Mouse (Mus musculus): ENCODE data around the gene Adamts4. TPM values are rescaled to one million over a fixed set of nuclear protein-coding genes. Genes with fewer than 3 reads are reported as not detected.
A peak's percentile ranks its signal among the peaks of the same experiment; 100 is the strongest.

The Adamts4 gene
- total and polyA plus RNA-seq, 3 experiments = 0.04 to 0.25 (median 0.09) TPM

DNA sequence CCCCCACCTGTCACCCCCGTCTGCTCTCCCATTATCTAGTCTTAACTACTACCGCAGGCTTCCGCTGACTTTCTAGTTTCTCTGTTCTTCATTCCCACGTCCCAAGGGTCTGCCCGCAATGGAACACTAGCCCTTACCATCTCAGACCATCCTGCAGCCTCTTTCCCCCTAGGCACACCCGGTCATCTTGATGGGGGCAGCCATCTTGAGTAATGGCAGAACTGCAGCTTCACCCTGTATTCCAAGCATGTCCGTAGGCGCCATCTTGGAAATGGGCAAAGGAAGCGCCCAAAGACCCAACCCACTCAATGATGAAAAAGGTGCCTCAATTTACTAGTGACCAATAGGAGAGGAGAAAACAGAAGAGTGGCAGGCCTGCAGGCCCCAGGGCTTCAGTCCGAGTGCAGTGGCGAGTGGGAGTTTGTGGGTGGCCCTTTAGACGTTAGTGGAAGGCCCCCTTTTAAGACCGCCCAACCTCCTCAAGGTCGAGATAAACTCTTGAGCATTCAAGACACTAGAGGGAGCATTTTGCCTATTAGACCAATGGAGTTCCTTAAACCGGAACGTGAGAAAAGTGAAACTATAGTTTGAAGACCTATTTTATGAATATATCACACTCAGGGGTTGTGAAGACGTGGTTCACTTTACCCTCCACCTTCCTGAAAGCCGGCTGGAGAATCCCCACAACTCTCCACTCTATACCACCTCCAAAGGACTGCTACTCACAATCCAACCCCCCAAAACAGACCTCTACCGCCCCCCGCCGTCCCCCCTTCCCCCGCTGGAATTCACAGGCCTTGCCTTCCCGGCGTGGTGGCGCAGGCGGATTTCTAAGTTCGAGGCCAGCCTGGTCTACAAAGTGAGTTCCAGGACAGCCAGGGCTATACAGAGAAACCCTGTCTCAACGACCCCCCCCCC, 27.7 kb upstream of the Adamts4 start, which contains the start of gene Tomm40l (continued):
- TF ChIP-seq UBTF (IDR thresholded peaks at IDR 0.05; ENCODE audit: low read depth, low read length) = no peak
- TF ChIP-seq CHD2 (IDR thresholded peaks at IDR 0.05; ENCODE audit: low read length) = 0 out of 2 replicates have a peak, but pooled peaks have one; percentile 36
- TF ChIP-seq NELFE (IDR thresholded peaks at IDR 0.05; ENCODE audit: low read depth, low read length) = peak; percentile 78
- TF ChIP-seq MAZ (IDR thresholded peaks at IDR 0.05; ENCODE audit: low read depth, low read length) = peak; percentile 73; the same call in 1 of the 2 replicates
- peak; percentile 25; the same call in 1 of the 2 replicates for TF ChIP-seq MEF2A (IDR thresholded peaks at IDR 0.05; ENCODE audit: borderline replicate concordance, low read depth, low read length)
- TF ChIP-seq IRF4 (IDR thresholded peaks at IDR 0.05; ENCODE audit: low read depth, low read length) = peak; percentile 64; the same call in 1 of the 2 replicates
- peak; percentile 74 for TF ChIP-seq POLR2A (IDR thresholded peaks at IDR 0.05; ENCODE audit: low read depth, low read length)
- peak; percentile 90 for TF ChIP-seq TCF12 (IDR thresholded peaks at IDR 0.05; ENCODE audit: low read depth, low read length)
- 0 out of 2 replicates have a peak, but pooled peaks have one; percentile 35 for TF ChIP-seq MAX (IDR thresholded peaks at IDR 0.05; ENCODE audit: low read length)
- TF ChIP-seq ELF1 (IDR thresholded peaks at IDR 0.05; ENCODE audit: low read depth, low read length) = peak; percentile 75
- TF ChIP-seq EP300 (IDR thresholded peaks at IDR 0.05; ENCODE audit: low read length) = no peak
- peak; percentile 89 for TF ChIP-seq SIN3A (IDR thresholded peaks at IDR 0.05; ENCODE audit: low read length)
- TF ChIP-seq E2F4 (IDR thresholded peaks at IDR 0.05; ENCODE audit: insufficient replicate concordance, low read depth, low read length) = 0 out of 2 replicates have a peak, but pooled peaks have one; percentile 52
- no peak for TF ChIP-seq USF1 (IDR thresholded peaks at IDR 0.05; ENCODE audit: low read depth, low read length)
- TF ChIP-seq NRF1 (IDR thresholded peaks at IDR 0.05; ENCODE audit: low read depth, low read length) = peak; percentile 91

DNA sequence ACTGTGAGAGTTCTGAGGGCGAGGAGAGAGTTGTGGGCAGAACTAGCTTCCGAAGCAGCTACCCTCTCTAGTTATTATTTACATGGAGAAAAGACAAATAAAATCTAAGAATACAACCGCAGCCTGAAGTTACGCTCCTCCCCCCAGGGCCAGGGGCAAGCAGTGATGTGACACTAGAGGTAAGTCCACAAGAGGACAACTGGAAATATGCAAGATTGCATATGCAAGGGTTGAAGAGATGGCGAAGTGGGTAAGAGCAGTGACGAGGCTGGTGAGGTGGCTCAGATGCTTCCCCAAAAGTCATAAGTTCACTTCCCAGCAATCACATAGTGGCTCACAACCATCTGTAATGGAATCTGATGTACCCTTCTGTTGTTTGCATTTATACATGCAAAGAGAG, 27.1 kb upstream of the Adamts4 start:
- Histone ChIP-seq H3K36me3 (replicated peaks in 1 of 2; ENCODE audit: control insufficient read depth in 1 of 2, insufficient read depth in 1 of 2, low read length in 1 of 2) (peaks cover 20 to 26% of the 10 kb centered on the region in 2 experiments), H3K9ac (ENCODE audit: insufficient read depth, low read depth) (peak overlapping the region; percentile 73), H3K79me2 (replicated peaks; ENCODE audit: control insufficient read depth, extremely low read depth, insufficient read depth, poor library complexity, severe bottlenecking) (no peaks in the 10 kb centered on the region), H3K4me3 (replicated peaks in 1 of 3; ENCODE audit: low read depth in 2 of 3, low read length in 2 of 3, poor library complexity in 1 of 3) (peak overlapping the region in 2 of 3 experiments; percentile 39 to 67), H3K4me1 (ENCODE audit: control insufficient read depth in 1 of 2, insufficient read depth in 2 of 2) (peaks cover 7 to 28% of the 10 kb centered on the region in 2 experiments; a peak in 3 of 4 replicates), H3K4me2 (ENCODE audit: insufficient read depth, low read depth, poor library complexity, severe bottlenecking) (peak overlapping the region; percentile 61), H3K27ac (ENCODE audit: insufficient read depth, low read depth) (no peak overlapping the region), H3K9me3 (replicated peaks; ENCODE audit: low read length) (no peaks in the 10 kb centered on the region), H3K27me3 (replicated peaks) (no peaks in the 10 kb centered on the region)
- in situ Hi-C loops (cut with MboI; ENCODE audit: low pct_ligation_motif_present, low pct_unique_long_range_greater_than_20kb, low sequenced_read_pairs) = loop anchor here (5.0 to 10.0 kb wide), 2 partner anchors 111 to 328 kb away; partner anchors contain the start of gene Cfap126
- DNase-seq (ENCODE audit: extremely low read depth) = no peak
- TF ChIP-seq ZKSCAN1 (IDR thresholded peaks at IDR 0.05; ENCODE audit: borderline replicate concordance, low read depth, low read length) = no peak
- TF ChIP-seq NELFE (IDR thresholded peaks at IDR 0.05; ENCODE audit: low read depth, low read length) = no peak
- TF ChIP-seq RAD21 (IDR thresholded peaks at IDR 0.05; ENCODE audit: low read depth, low read length) = no peak
- no peak for TF ChIP-seq SIN3A (IDR thresholded peaks at IDR 0.05; ENCODE audit: low read length)
- TF ChIP-seq RCOR1 (conservative IDR thresholded peaks at IDR 0.05; ENCODE audit: low read depth, low read length) = no peak
- no peak for TF ChIP-seq MAX (IDR thresholded peaks at IDR 0.05; ENCODE audit: low read length)
- no peak for TF ChIP-seq CHD1 (IDR thresholded peaks at IDR 0.05; ENCODE audit: low read depth, low read length)
- no peak for TF ChIP-seq MAZ (IDR thresholded peaks at IDR 0.05; ENCODE audit: low read depth, low read length)
- no peak for TF ChIP-seq MXI1 (IDR thresholded peaks at IDR 0.05; ENCODE audit: low read depth, low read length)
- dilution Hi-C loops (cut with MboI; ENCODE audit: extremely low pct_ligation_motif_present, extremely low pct_unique_long_range_greater_than_20kb, low sequenced_read_pairs) = no loop called here
